Mouse (Mus musculus) testis, adult 10 weeks (tissue): ENCODE measurements around the gene Kcna1. TPM values are rescaled to one million over a fixed set of nuclear protein-coding genes. Genes with fewer than 3 reads are reported as not detected.

Experiments used
- polyA plus RNA-seq: library from polyadenylated mRNA; stranded (reverse); fragments of 350-450 nt; fragmentation: Illumina TruSeq; extraction: RNeasy Lipid Tissue Mini Kit (QIAGEN cat#74804); gene quantifications from one replicate; pipeline ENCODE4 v1.2.3, GENCODE M21; 2014; ENCODE audit warnings: low read depth, low replicate concordance

Gene Kcna1
- polyA plus RNA-seq: 0.10 TPM

DNA sequence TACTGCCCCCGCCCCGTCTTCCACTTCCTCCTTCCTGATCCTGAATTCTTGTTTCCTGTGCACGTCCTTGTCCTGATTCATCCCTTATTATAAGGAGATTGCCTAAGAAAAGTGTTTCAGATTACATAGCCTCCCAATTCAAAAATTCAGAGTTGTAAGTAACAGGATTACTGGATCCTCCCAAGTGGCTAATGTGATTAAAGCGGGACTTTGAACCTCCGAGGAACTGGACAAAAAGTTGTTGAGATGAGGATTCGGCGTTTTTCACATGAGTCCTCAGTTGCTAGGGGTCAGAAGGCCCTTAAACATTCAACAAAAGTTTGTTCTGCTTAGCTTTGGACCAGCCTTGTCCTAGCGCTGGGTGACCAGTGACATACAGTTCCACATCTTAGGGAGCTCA, at the start of gene Kcna1:
Gene Kcna1 (minus strand): TSS at position 4 of the 400 bp plus-strand sequence.

Other genes with a start within 250 kb of the Kcna1 start
- gene Kcna5, start 111.0 kb downstream of the Kcna1 start, polyA plus RNA-seq: 0.15 TPM
- 0.18 TPM for gene Kcna6, start 94.3 kb upstream of the Kcna1 start, polyA plus RNA-seq
- gene Ndufa9, start 202.8 kb upstream of the Kcna1 start, polyA plus RNA-seq: 81.8 TPM
- gene Akap3, start 206.7 kb upstream of the Kcna1 start, polyA plus RNA-seq: 587 TPM